23 mouse cellular contexts compared by ENCODE assay signal in genomic region chr4:35092457-35092856, GRCm38 (mm10). TPM values are rescaled to one million over a fixed set of nuclear protein-coding genes. Genes with fewer than 3 reads are reported as not detected.
A peak's percentile ranks its signal among the peaks of the same experiment; 100 is the strongest.
DNase-seq lines count a peak whose midpoint lies in the region; ATAC-seq and TF ChIP-seq lines count a peak whose summit lies in the region.
"Had no signal": no experiment of that assay in that cellular context is flagged by ENCODE, and none has a peak within 500 bp of the region (broad histone marks: within the 10 kb centered on the region; RNA-seq: fewer than 3 reads in every experiment).

No protein-coding gene starts in this region.

- ATAC-seq in liver, embryonic 13.5 days (ENCODE audit: low read depth), result no peak
- ATAC-seq in liver, embryonic 12.5 days, result no peak
- ATAC-seq in intestine, embryonic 14.5 days (replicated peaks; ENCODE audit: low FRiP score, low TSS enrichment, low read depth), result no peak
- peak; percentile 70 for ATAC-seq in intestine, embryonic 15.5 days
- ATAC-seq in liver, postnatal 0 days, result no peak
- ATAC-seq: forebrain, embryonic 13.5 days; forebrain, postnatal 0 days had no signal

- H3K27ac ChIP-seq in liver, embryonic 13.5 days, result peak overlapping the region; percentile 47; the same call in 1 of the 2 replicates
- H3K27ac ChIP-seq in liver, embryonic 12.5 days, result no peak overlapping the region
- no peak overlapping the region for H3K27ac ChIP-seq in intestine, embryonic 14.5 days (ENCODE audit: low read depth)
- H3K27ac ChIP-seq in intestine, embryonic 15.5 days, result peak overlapping the region; percentile 77
- peak overlapping the region; percentile 80 for H3K27ac ChIP-seq in liver, postnatal 0 days (ENCODE audit: low read depth)
- H3K27ac ChIP-seq: forebrain, embryonic 13.5 days; heart, embryonic 13.5 days had no signal

- no peaks in the 10 kb centered on the region for H3K27me3 ChIP-seq in liver, embryonic 13.5 days
- H3K27me3 ChIP-seq in liver, embryonic 12.5 days (replicated peaks), result no peaks in the 10 kb centered on the region
- H3K27me3 ChIP-seq in intestine, embryonic 14.5 days (replicated peaks; ENCODE audit: control insufficient read depth, insufficient read depth, low read length), result no peaks in the 10 kb centered on the region
- H3K27me3 ChIP-seq in intestine, embryonic 15.5 days (replicated peaks), result no peaks in the 10 kb centered on the region
- no peaks in the 10 kb centered on the region for H3K27me3 ChIP-seq in liver, postnatal 0 days (ENCODE audit: insufficient read depth, low read length)
- H3K27me3 ChIP-seq: forebrain, embryonic 13.5 days; heart, embryonic 13.5 days had no signal

- H3K4me1 ChIP-seq in liver, embryonic 13.5 days (replicated peaks), result peaks cover 24% of the 10 kb centered on the region
- peaks cover 6% of the 10 kb centered on the region for H3K4me1 ChIP-seq in liver, embryonic 12.5 days
- peaks cover 13% of the 10 kb centered on the region for H3K4me1 ChIP-seq in intestine, embryonic 14.5 days (replicated peaks; ENCODE audit: control insufficient read depth, insufficient read depth, low read length)
- H3K4me1 ChIP-seq in intestine, embryonic 15.5 days (replicated peaks), result peaks cover 28% of the 10 kb centered on the region
- H3K4me1 ChIP-seq in liver, postnatal 0 days (ENCODE audit: insufficient read depth), result peaks cover 26% of the 10 kb centered on the region
- H3K4me1 ChIP-seq: heart, embryonic 13.5 days had no signal

- no peak for TF ChIP-seq CTCF in liver, postnatal 0 days (IDR thresholded peaks at IDR 0.05; ENCODE audit: low read depth)

- H3K4me2 ChIP-seq in liver, embryonic 13.5 days, result no peak overlapping the region
- H3K4me2 ChIP-seq in liver, embryonic 12.5 days, result no peak overlapping the region
- peak overlapping the region; percentile 12; the same call in 1 of the 2 replicates for H3K4me2 ChIP-seq in intestine, embryonic 14.5 days (ENCODE audit: low read length)
- peak overlapping the region; percentile 33; the same call in 1 of the 2 replicates for H3K4me2 ChIP-seq in intestine, embryonic 15.5 days (replicated peaks)
- H3K4me2 ChIP-seq in liver, postnatal 0 days (ENCODE audit: low read depth, low read length), result no peak overlapping the region
- H3K4me2 ChIP-seq: forebrain, embryonic 13.5 days; heart, embryonic 13.5 days had no signal

- H3K9ac ChIP-seq in liver, embryonic 13.5 days, result no peak overlapping the region
- H3K9ac ChIP-seq in liver, embryonic 12.5 days, result no peak overlapping the region
- no peak overlapping the region for H3K9ac ChIP-seq in intestine, embryonic 14.5 days (ENCODE audit: low read length)
- no peak overlapping the region for H3K9ac ChIP-seq in intestine, embryonic 15.5 days
- no peak overlapping the region for H3K9ac ChIP-seq in liver, postnatal 0 days (replicated peaks)
- H3K9ac ChIP-seq: forebrain, embryonic 13.5 days; forebrain, postnatal 0 days; heart, embryonic 13.5 days had no signal

- WGBS in liver, embryonic 13.5 days (ENCODE audit: insufficient replicate concordance), result 65% methylated on average over 3 of the region's 3 CpGs
- WGBS in liver, embryonic 12.5 days (ENCODE audit: insufficient replicate concordance), result 65% methylated on average over 3 of the region's 3 CpGs
- WGBS in intestine, embryonic 14.5 days, result 38% methylated on average over 3 of the region's 3 CpGs
- 45% methylated on average over 3 of the region's 3 CpGs for WGBS in intestine, embryonic 15.5 days
- 44% methylated on average over 3 of the region's 3 CpGs for WGBS in liver, postnatal 0 days (ENCODE audit: insufficient replicate concordance)

- H3K4me3 ChIP-seq in liver, embryonic 13.5 days (replicated peaks), result no peak overlapping the region
- H3K4me3 ChIP-seq in liver, embryonic 12.5 days, result no peak overlapping the region
- no peak overlapping the region for H3K4me3 ChIP-seq in intestine, embryonic 14.5 days (ENCODE audit: low read depth, low read length)
- H3K4me3 ChIP-seq in intestine, embryonic 15.5 days (replicated peaks), result no peak overlapping the region
- H3K4me3 ChIP-seq in liver, postnatal 0 days (ENCODE audit: low read depth, low read length), result no peak overlapping the region
- H3K4me3 ChIP-seq: forebrain, embryonic 13.5 days; heart, embryonic 13.5 days had no signal

- H3K36me3 ChIP-seq in liver, embryonic 13.5 days, result no peaks in the 10 kb centered on the region
- no peaks in the 10 kb centered on the region for H3K36me3 ChIP-seq in liver, embryonic 12.5 days
- no peaks in the 10 kb centered on the region for H3K36me3 ChIP-seq in intestine, embryonic 14.5 days (ENCODE audit: control insufficient read depth, insufficient read depth, low read length)
- H3K36me3 ChIP-seq in intestine, embryonic 15.5 days, result no peaks in the 10 kb centered on the region
- no peaks in the 10 kb centered on the region for H3K36me3 ChIP-seq in liver, postnatal 0 days (replicated peaks; ENCODE audit: insufficient read depth, low read length)
- H3K36me3 ChIP-seq: heart, embryonic 13.5 days had no signal

- H3K9me3 ChIP-seq in liver, embryonic 13.5 days (replicated peaks), result no peaks in the 10 kb centered on the region
- H3K9me3 ChIP-seq in liver, embryonic 12.5 days (replicated peaks), result no peaks in the 10 kb centered on the region
- no peaks in the 10 kb centered on the region for H3K9me3 ChIP-seq in intestine, embryonic 14.5 days (ENCODE audit: control insufficient read depth, low read length)
- no peaks in the 10 kb centered on the region for H3K9me3 ChIP-seq in intestine, embryonic 15.5 days
- H3K9me3 ChIP-seq in liver, postnatal 0 days (ENCODE audit: low read length), result no peaks in the 10 kb centered on the region
- H3K9me3 ChIP-seq: forebrain, embryonic 13.5 days; heart, embryonic 13.5 days had no signal

- TF ChIP-seq EP300 in liver, postnatal 0 days (IDR thresholded peaks at IDR 0.05; ENCODE audit: low read depth), result no peak

- DNase-seq in liver, embryonic 13.5 days, result no peak
- DNase-seq in intestine, embryonic 14.5 days (ENCODE audit: low spot score), result no peak
- no peak for DNase-seq in liver, postnatal 0 days
- DNase-seq in layer of hippocampus, postnatal 10 days (ENCODE audit: low spot score in 2 of 2), result no peak
- no peak for DNase-seq in gastrocnemius, postnatal 25 days
- DNase-seq: adrenal gland, adult 2 months; adrenal gland, postnatal 25 days; cerebellum, adult 18-20 months; cerebellum, adult 9-11 months; cerebellum, postnatal 36 days; forebrain, postnatal 0 days; gastrocnemius, postnatal 14 days; heart, postnatal 36 days had no signal

RNA-seq across cellular contexts. Expression of gene Ifnk, which starts 59.4 kb away (rescaled TPM):
- 0.13 and 0.23 TPM in 2 replicates for polyA plus RNA-seq in liver, embryonic 13.5 days (2015; fragmentation: Nextera tagmentation; extraction: Ambion mirVana)
- polyA plus RNA-seq in liver, embryonic 12.5 days (2016; fragmentation: Nextera tagmentation; extraction: Ambion mirVana), result 0.17 TPM in 1 of 2 replicates, not detected in the other
- polyA plus RNA-seq in intestine, embryonic 14.5 days (2014; fragmentation: Nextera tagmentation; extraction: Ambion mirVana), result 0.23 and 0.70 TPM in 2 replicates
- polyA plus RNA-seq in intestine, embryonic 15.5 days (2015; fragmentation: Nextera tagmentation; extraction: Ambion mirVana), result 0.49 and 0.64 TPM in 2 replicates
- polyA plus RNA-seq in liver, postnatal 0 days (2015; fragmentation: Nextera tagmentation; extraction: Ambion mirVana), result 0.27 and 0.50 TPM in 2 replicates
- not detected for total RNA-seq in layer of hippocampus, postnatal 10 days (2021)
- total RNA-seq in gastrocnemius, postnatal 25 days (2021), result not detected
- total RNA-seq: adrenal gland, adult 2 months; adrenal gland, postnatal 25 days; ES-E14; forebrain, postnatal 0 days; gastrocnemius, adult 18-20 months; gastrocnemius, postnatal 14 days; granulocyte monocyte progenitor cell, adult 5-6 weeks; heart, adult 8-10 months; heart, postnatal 36 days had no signal
- polyA plus RNA-seq: adrenal gland, adult 2 months; embryonic facial prominence, embryonic 14.5 days; forebrain, embryonic 13.5 days; forebrain, postnatal 0 days; heart, embryonic 13.5 days; heart, postnatal 0 days had no signal

Comparison
In these comparisons a context has a peak if more than half of its experiments do, and no peak if none do; other contexts are left out.
1. H3K27ac ChIP-seq: peak in liver, embryonic 13.5 days (single experiment), intestine, embryonic 15.5 days (single experiment) and liver, postnatal 0 days (single experiment); none in liver, embryonic 12.5 days (single experiment) and intestine, embryonic 14.5 days (single experiment).
2. H3K4me2 ChIP-seq: peak in intestine, embryonic 14.5 days (single experiment) and intestine, embryonic 15.5 days (single experiment); none in liver, embryonic 13.5 days (single experiment), liver, embryonic 12.5 days (single experiment) and liver, postnatal 0 days (single experiment).